Mouse (Mus musculus): ENCODE results near the gene Ldb3. TPM values are rescaled to one million over a fixed set of nuclear protein-coding genes. Genes with fewer than 3 reads are reported as not detected.

Gene Ldb3
- 2.7 and 9.2 TPM in 2 replicates for polyA plus RNA-seq (2011; ENCODE audit: insufficient read length, low read depth, missing spikeins)

DNA sequence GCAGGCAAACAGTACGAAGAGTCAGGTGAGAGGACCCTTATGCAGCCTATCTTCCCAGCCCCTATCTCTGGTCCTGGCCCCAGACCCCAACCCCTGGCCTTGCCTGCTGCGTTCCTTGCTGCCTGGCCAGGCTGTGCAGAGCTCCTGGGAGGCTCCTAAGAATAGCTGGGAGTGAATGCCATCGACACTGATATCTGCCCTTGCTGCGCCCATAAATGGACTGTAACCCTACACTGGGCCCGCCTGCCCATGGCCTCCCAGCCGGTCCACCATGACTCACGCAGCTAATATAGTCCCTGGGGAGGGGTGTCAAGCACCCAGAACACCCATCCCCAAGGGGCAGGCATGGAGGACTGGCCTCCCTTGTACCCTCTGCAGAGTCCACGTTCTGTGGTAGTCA is at the start of gene Ldb3:
Ldb3 (minus strand) TSS at position 185 of the 400 bp plus-strand sequence.
- no peak for TF ChIP-seq CTCF (IDR thresholded peaks at IDR 0.05; ENCODE audit: borderline replicate concordance, insufficient read depth, low read length)
- TF ChIP-seq POLR2A (IDR thresholded peaks at IDR 0.05; ENCODE audit: low read depth, low read length): peak; percentile 71; the same call in 1 of the 2 replicates
- H3K4me3 ChIP-seq (ENCODE audit: insufficient read depth, low read length): no peak within 1 kb of the TSS
- no peak within 1 kb of the TSS for H3K27ac ChIP-seq (ENCODE audit: insufficient read depth, low read length)
- 0 out of 2 replicates have a peak, but pooled peaks cover 2% of the 10 kb centered on the region for H3K4me1 ChIP-seq (ENCODE audit: control insufficient read depth, insufficient read depth, low read length)

DNA sequence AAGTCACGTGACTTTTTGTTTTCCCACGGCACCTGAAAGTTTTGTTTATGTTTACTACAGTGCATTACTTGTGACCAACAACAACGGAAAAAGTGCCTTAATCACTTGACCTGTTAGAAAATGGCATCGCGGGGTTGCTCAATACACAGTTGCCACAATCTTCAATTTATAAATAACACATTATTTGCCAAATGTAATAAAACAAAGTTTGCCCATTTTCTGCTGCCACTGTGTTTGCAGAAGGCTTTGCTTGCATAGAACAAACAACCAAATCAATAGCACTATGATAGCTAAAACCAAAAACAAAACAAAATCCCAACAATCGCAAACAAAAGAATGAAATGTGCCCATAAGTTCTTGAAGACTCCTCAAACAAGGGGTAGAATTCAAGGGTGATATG is 47.2 kb upstream of the Ldb3 start:
- H3K4me3 ChIP-seq (ENCODE audit: insufficient read depth, low read length): no peak overlapping the region
- TF ChIP-seq CTCF (IDR thresholded peaks at IDR 0.05; ENCODE audit: borderline replicate concordance, insufficient read depth, low read length): no peak
- no peak for TF ChIP-seq POLR2A (IDR thresholded peaks at IDR 0.05; ENCODE audit: low read depth, low read length)

DNA sequence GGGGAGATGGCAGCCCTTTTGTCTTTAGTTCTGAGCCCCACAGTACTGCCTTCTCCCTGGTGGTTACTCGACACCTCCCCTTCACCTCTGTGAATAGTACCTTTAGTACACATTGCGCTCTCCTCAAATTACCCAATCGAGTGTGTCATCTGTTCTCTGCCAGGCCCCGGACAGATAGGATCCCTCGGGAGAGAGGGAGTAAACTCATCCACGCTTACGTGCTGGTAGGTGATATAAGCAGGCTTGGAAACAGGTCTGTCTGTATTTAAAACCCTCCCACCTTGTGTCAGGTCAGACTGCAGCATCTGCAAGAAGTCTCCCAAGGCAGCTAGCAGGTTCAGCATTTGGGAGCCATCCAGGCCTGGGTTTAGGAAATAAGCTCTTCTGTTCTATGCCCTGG is 46.7 kb upstream of the Ldb3 start:
- TF ChIP-seq CTCF (IDR thresholded peaks at IDR 0.05; ENCODE audit: borderline replicate concordance, insufficient read depth, low read length) (no peak), POLR2A (IDR thresholded peaks at IDR 0.05; ENCODE audit: low read depth, low read length) (no peak)
- Histone ChIP-seq H3K4me1 (ENCODE audit: control insufficient read depth, insufficient read depth, low read length) (no peaks in the 10 kb centered on the region), H3K27ac (ENCODE audit: insufficient read depth, low read length) (no peak overlapping the region), H3K4me3 (ENCODE audit: insufficient read depth, low read length) (no peak overlapping the region)

More for the DNA sequence above, 47.2 kb upstream of the Ldb3 start:
- no peak overlapping the region for H3K27ac ChIP-seq (ENCODE audit: insufficient read depth, low read length)
- no peaks in the 10 kb centered on the region for H3K4me1 ChIP-seq (ENCODE audit: control insufficient read depth, insufficient read depth, low read length)

DNA sequence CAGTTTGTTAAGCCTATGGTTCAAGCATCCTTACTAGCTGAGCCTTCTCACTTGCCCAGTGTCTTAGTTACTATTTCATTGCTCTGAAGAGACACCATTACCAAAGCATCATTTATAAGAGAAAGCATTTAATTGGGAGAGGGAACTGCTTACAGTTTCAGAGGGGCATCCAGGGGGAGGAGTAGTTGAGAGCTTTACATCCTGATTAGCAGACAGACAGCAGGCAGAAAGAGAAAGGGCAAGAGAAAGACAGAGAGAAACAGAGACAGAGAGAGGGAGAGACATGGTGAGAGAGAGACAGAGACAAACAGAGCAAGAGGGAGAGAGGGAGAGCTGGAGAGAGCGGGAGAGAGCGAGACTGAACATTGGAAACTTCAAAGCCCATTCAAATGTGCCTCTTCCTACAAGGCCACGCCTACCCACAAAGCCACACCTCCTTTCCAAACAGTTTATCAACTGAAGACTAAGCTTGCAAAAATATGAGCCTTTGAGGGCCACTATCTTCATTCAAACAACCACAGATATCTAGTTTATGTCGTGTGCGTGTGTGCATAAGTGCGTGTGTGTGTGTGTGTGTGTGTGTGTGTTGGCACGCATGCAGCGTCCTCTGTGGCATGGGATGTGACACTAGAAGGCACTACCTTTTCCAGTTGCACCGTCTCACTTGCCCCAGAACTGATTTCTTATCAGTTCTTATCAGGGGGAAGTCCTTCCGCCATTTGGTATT is 44.4 kb upstream of the Ldb3 start:
- Histone ChIP-seq H3K4me3 (ENCODE audit: insufficient read depth, low read length) (no peak overlapping the region), H3K4me1 (ENCODE audit: control insufficient read depth, insufficient read depth, low read length) (no peaks in the 10 kb centered on the region), H3K27ac (ENCODE audit: insufficient read depth, low read length) (no peak overlapping the region)
- TF ChIP-seq CTCF (IDR thresholded peaks at IDR 0.05; ENCODE audit: borderline replicate concordance, insufficient read depth, low read length) (no peak), POLR2A (IDR thresholded peaks at IDR 0.05; ENCODE audit: low read depth, low read length) (no peak)

DNA sequence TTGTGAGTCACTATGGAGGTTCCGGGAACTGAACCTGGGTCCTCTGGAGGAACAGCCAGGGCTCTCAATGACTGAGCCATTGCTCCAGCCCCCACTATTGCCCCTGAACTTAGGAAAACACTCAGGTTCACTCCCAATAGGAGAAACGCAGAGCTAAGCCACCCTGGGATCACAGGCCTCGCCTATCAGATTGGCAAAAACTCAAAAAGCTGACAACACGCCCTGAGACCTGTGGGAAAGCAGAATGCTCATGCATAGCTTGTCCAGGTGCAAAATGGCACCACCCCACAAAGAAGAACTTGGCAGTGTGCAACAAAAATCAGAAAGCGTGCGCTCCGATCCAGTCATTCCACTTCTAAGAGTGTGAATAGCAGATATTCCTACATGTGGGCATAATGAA is 38.3 kb upstream of the Ldb3 start:
- Histone ChIP-seq H3K4me1 (ENCODE audit: control insufficient read depth, insufficient read depth, low read length) (no peaks in the 10 kb centered on the region), H3K27ac (ENCODE audit: insufficient read depth, low read length) (no peak overlapping the region), H3K4me3 (ENCODE audit: insufficient read depth, low read length) (no peak overlapping the region)
- TF ChIP-seq CTCF (IDR thresholded peaks at IDR 0.05; ENCODE audit: borderline replicate concordance, insufficient read depth, low read length) (no peak), POLR2A (IDR thresholded peaks at IDR 0.05; ENCODE audit: low read depth, low read length) (no peak)

DNA sequence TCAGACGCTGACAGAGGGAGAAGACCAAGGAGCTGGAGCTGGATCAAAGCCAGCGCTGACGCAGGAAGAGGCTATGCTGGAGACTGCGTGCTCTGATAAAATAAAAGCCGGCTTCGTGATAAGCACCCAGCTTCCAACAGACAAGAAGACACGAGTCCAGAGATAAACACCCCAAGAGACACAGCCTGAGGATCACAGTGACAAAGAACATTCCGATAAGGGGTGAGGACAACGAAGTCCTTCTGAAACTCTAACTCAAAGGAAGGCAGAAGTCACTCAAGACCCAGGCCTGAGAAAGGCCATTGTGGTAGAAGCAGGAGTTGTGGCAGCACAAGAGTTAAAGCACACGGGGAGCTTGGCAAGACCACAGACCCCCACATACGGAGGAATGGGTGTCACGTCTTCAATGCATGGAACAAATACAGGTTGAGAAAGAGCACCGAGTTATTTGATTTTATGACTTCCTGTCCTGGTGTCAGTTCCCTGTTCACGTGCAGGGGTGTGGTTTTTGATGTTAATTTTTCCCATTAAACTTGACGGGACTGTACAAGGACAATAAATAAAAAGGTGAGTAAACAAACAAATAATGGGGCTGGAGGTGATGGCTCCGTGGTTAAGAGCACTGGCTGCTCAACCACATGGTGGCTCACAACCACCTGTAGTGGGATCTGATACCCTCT is 35.2 kb upstream of the Ldb3 start:
- TF ChIP-seq POLR2A (IDR thresholded peaks at IDR 0.05; ENCODE audit: low read depth, low read length) (no peak), CTCF (IDR thresholded peaks at IDR 0.05; ENCODE audit: borderline replicate concordance, insufficient read depth, low read length) (no peak)
- H3K4me1 ChIP-seq (ENCODE audit: control insufficient read depth, insufficient read depth, low read length): no peaks in the 10 kb centered on the region
- H3K27ac ChIP-seq (ENCODE audit: insufficient read depth, low read length): no peak overlapping the region
- H3K4me3 ChIP-seq (ENCODE audit: insufficient read depth, low read length): no peak overlapping the region

DNA sequence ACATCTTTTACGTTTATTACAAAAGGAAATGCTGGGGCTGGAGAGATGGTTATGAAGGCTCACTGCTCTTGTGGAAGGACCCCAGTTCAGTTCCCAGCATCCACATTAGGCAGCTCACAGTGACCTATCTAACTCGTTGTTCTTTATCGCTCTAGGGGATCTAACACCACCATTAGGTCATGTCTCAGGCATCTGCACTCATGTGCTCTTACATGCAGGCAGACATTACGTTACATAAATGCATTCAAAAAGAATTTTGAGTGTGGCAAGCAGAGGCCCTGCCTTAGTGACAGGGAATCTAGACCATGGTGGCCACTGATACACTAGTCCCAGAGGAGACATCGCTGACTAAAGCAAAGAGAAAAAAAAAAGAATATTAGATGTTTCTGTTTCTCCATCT is 34.6 kb upstream of the Ldb3 start:
- Histone ChIP-seq H3K27ac (ENCODE audit: insufficient read depth, low read length) (no peak overlapping the region), H3K4me3 (ENCODE audit: insufficient read depth, low read length) (no peak overlapping the region), H3K4me1 (ENCODE audit: control insufficient read depth, insufficient read depth, low read length) (no peaks in the 10 kb centered on the region)
- TF ChIP-seq CTCF (IDR thresholded peaks at IDR 0.05; ENCODE audit: borderline replicate concordance, insufficient read depth, low read length) (no peak), POLR2A (IDR thresholded peaks at IDR 0.05; ENCODE audit: low read depth, low read length) (no peak)

DNA sequence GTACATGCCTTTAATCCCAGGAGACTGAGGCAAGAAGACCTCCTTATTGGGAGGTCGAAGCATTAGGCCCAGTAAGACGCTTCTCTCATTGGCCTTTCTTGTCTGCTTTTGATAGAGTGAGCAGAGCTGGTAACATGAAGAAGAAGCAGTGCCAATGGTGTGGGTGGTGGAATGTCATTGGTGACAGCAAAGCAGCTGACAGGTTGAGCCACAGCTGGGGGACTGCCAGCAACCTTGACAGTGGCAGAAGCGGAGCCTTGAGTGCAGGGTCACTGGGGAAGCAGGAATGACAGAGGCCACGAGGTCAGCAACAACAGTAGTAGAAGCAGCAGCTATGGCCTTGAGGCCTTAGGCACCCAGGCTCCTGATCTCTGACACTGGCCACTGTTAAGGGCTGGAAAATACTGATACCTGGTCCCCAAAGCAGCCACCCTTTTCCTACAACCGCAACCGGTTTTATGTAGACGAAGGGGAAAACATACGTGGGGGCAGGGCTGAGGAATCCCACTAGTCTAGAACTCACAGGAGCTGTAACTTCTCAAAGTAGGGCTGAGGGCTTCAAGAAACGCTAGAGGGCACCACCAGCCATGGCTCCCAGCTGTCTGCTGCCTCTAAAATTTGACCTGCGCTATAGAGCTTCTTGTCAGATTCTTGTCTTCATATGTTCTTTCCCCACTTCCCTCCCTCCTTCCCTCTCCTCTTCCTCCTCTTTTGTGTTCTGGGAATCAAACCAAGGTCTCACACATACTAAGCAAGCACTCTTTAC is 32.3 kb upstream of the Ldb3 start:
- no peak overlapping the region for H3K27ac ChIP-seq (ENCODE audit: insufficient read depth, low read length)
- no peak overlapping the region for H3K4me3 ChIP-seq (ENCODE audit: insufficient read depth, low read length)
- TF ChIP-seq POLR2A (IDR thresholded peaks at IDR 0.05; ENCODE audit: low read depth, low read length) (no peak), CTCF (IDR thresholded peaks at IDR 0.05; ENCODE audit: borderline replicate concordance, insufficient read depth, low read length) (peak; percentile 39)
- H3K4me1 ChIP-seq (ENCODE audit: control insufficient read depth, insufficient read depth, low read length): no peaks in the 10 kb centered on the region

DNA sequence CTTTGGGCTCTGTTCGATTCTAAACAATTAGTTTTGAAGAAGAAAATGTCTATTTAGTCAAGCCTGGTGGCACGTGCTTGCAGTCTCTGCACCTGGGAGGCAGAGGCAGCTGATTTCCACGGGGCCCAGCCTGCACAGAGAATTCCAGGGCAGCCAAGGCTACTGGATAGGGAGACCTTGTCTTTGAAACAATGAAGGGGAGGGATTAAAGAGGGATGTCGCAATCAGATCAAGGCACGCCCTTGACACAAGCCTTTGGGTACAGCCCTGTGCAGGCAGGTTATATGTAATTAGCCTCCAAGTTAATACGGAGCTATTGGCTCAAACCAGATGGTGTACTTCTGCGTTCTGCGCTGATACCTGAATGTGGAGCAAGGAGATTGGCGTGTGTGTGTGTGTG is 30.3 kb upstream of the Ldb3 start:
- Histone ChIP-seq H3K4me1 (ENCODE audit: control insufficient read depth, insufficient read depth, low read length) (no peaks in the 10 kb centered on the region), H3K27ac (ENCODE audit: insufficient read depth, low read length) (no peak overlapping the region), H3K4me3 (ENCODE audit: insufficient read depth, low read length) (no peak overlapping the region)
- TF ChIP-seq CTCF (IDR thresholded peaks at IDR 0.05; ENCODE audit: borderline replicate concordance, insufficient read depth, low read length): no peak

All from embryonic fibroblast, embryonic 13.5 days (primary cell).